Mouse (Mus musculus): ENCODE measurements around the gene Fancb.

GRCm38 (mm10) chrX:164980193-164980775, at the start of gene Fancb, which contains the start of gene Mospd2:
- peak; percentile 36; the same call in 1 of the 2 replicates for TF ChIP-seq POLR2A (IDR thresholded peaks at IDR 0.05; ENCODE audit: extremely low read depth, insufficient read depth, low read length)
- TF ChIP-seq CTCF (IDR thresholded peaks at IDR 0.05; ENCODE audit: extremely low read depth, insufficient read depth, low read length) = no peak

Data from cortical plate, adult 2 months (tissue).